Mouse (Mus musculus) thymus, postnatal 0 days (tissue): ENCODE measurements around the gene Arid3a. TPM values are rescaled to one million over a fixed set of nuclear protein-coding genes. Genes with fewer than 3 reads are reported as not detected.
A peak's percentile ranks its signal among the peaks of the same experiment; 100 is the strongest.
"Not testable (repeated sequence)": the region's sequence is repeated elsewhere in the genome, so short reads cannot be mapped to it uniquely, and the experiment has no call there.

ENCODE experiments used
- DNase-seq: peaks from one replicate; pipeline ENCODE4 v3.0.0-alpha.2; 2015; ENCODE audit warnings: low spot score
- polyA plus RNA-seq: library from polyadenylated mRNA; unstranded; fragments of >200 nt; fragmentation: Nextera tagmentation; extraction: Ambion mirVana; gene quantifications from 2 replicates; pipeline ENCODE4 v1.2.1, GENCODE M21; 2015

The Arid3a gene
- 3.7 TPM in 2 replicates for polyA plus RNA-seq

DNA sequence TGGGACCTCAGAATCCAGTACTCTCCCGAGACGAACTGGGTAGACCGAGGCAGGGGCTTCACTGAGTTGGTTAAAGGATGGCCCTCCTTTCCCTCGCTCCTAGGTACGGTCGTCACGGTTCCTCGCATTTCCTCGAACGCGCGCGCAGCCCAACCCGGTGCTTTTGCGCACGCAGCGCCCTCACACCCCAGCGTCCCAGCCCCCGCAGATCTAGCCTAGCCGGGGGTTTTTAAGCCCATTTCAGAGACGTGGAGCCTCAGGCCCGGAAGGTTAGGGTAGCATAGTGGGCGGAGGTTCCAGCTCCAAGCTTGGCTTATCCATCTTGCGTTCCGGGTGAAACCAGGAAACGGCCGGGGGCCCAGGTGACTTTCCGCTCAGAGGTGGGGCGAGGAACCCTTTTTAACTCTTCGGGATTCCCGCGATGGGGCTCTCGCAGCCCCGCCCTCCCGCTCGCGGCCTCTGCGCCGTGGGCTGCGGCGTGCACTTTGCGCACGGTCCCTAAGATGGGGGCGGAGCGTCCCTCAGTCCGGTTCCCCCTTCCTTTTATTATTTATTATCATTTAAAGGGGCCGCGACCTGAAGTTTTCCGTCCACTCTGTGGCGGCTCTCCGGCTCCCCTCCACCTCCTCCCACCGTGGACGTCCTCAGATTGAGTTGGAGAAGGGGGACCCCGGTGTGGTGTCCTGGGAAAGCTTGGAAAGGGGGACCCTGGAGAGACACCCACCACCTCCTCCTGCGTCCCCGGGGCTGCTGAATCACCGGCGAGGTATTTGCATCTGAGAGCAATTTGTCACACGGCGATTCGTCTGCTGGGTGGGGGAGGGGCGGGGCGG, at the start of gene Arid3a:
Arid3a (plus strand) TSS at position 553 of the 833 bp plus-strand sequence.
- peak; percentile 94 for DNase-seq

DNA sequence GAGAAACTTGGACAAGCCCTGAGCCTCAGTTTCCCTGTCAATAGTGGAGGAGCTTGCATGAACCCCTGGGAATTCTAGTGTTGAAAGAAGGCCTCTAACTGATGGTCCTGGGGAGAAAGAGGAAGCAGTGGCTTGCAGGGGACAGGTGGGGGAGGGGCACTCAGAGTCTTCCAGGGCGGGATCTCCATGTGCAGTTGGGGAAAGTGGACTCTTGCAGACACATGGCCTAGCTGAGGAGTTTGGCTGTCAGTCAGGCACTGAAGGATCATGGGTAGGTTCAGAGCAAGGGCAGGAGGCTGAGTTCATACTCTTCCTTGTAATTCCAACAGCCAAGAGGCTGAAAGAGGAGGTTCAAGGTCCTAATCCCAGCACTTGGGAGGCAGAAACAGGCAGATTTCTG, 49.7 kb upstream of the Arid3a start:
- DNase-seq, result no peak

DNA sequence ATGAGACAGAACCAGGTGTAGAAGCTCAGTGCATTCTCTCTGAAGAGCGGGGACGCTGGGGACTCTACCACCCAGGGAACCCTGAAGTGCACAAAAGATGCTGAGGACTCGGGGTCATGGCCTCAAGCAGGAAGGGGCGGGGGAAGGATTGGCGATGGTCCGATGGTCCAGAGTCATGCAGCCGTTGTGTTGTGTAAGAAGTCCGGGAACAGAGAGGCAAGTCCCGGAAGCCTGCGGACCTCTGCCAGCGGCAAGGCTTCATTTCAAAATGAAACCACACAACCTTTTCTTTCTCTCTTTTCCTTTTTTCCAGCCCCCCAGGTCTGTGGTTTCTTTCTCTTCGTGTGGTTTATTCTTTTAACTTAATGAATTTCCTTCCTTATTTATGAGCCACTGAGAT, 49.1 kb upstream of the Arid3a start:
- no peak for DNase-seq

DNA sequence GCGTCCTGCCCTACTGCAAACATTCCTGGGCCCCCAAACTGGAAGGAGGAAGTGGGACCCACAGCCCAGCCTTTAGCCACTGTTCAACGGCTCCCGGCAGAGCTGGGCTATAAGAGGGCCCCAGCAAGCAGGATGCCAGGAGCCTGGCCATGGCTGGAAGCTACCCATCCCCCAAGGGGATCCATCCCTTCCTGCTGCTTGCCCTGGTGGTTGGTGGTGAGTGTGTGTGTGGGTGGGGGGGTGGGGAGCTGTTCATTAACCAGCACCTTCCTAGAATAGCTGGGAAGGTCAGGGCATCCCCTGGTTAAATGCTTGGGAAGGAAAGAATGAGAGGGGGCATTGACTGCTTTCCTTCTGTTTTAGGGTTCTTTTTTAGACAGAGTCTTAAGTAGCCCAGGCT, 47.3 kb upstream of the Arid3a start:
- no peak for DNase-seq

DNA sequence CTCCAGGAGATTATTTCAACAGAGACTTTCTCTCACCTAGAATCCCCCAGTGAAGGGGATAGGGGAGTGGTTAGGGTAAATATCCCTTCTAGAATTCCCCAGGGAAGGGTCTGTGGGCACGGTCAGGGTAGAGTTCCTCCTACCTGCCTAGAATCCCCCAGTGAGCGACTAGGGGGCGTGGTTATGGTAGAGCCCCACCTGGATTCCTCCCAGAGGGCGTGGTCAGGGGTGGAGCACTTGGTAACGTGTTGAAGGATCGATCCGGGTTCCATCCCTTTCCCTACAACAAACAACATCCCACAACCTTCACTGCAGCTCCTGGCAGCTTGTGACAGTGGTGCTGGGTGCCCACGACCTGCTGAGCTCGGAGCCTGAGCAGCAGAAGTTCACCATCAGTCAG, 46.1 kb upstream of the Arid3a start:
- DNase-seq, result no peak

GRCm38 (mm10) chr10:79881981-79882380, 44.9 kb upstream of the Arid3a start:
- DNase-seq, result no peak

DNA sequence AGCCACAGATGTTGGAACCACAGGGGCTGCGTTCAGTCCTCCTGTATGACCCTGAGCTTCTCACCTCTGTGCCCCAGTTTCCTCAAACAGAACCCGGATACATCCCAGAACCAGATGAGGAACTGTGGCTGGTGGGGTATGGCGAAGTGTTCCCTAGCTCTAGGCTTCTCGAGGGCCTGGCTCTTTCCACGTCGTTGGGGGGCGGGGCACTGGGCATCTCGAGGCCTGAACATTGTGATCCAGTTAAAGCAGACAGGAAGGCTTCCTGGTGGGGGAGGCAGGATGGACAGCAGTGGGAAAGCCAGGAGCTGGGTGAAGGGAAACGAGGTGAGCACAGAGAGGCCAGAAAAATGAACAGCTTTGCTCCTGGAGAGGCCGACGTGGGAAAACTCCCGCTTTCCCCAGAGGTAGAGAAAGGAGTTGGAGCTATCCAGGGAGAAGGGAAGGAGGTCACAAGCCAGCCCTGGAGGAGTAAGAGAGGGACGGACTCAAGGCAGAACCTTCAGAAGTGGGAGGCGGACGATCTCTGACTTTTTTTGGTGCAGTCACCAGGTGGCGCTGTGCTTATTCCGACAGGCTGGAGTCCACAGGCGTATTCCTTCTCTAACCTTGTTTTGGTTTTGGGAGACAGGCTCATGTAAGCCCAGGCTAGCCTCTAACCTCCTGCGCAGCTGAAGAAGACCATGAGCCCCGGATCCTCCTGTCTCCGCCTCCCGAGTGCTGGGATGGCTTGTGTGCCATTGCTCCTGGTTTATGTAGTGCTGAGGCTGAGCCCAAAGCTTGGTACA, 43.4 kb upstream of the Arid3a start:
- peak; percentile 78 for DNase-seq

DNA sequence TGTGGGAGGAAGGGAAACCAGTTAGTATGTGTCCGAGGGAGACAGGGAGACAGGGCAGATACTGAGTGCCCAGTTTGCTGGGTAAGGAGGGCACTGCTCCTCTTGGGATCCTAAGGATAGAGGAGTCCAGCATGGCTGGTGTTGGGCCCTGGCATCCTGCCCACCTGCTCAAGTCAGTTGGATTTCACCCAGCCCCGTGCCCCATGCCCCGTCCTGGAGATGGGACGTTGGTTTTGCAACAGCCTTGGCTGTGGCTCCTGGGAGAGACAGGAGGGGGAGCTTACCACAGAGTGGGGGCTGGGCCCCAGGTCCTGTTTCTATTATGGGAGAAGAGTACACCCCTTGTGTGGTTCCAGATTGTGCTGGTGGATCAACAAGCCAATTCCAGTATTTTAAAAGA, 42.4 kb upstream of the Arid3a start:
- no peak for DNase-seq

DNA sequence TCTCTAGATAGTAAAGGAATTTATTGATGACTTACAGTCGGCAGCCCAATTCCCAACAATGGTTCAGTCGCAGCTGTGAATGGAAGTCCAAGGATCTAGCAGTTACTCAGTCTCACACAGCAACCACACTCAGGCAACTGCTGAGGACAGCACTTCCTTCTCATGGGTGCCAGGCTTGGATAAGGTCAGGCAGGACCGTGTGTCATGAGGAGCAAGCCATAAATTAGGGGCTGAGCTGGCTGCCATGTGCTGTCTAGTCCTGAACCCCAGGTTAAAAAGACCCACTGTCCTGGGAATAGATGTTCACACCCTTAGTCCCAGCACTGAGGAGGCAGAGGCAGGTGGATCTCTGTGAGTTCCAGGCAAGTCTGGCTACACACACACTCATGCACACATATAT, 41.9 kb upstream of the Arid3a start:
- not testable (repeated sequence) for DNase-seq

DNA sequence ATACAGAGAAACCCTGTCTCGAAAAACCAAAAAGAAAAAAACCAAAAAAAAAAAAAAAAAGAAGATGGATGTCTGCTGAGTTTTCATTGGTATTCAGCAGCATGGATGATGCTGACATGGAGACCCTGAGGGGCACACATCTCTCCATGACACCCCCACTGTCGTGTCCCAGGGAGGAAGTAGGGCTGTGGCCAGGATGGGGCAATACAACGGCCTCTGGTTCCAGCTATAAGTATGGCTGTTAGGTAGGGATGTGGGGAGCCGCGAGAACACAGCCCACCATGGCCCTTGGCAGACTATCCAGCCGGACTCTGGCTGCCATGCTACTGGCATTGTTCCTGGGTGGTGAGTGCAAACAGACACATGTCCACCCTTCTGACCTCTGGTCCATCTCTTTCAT, 40.8 kb upstream of the Arid3a start, which contains the start of gene Elane:
Elane (plus strand) TSS at position 194 of the 400 bp plus-strand sequence.
- no peak for DNase-seq

DNA sequence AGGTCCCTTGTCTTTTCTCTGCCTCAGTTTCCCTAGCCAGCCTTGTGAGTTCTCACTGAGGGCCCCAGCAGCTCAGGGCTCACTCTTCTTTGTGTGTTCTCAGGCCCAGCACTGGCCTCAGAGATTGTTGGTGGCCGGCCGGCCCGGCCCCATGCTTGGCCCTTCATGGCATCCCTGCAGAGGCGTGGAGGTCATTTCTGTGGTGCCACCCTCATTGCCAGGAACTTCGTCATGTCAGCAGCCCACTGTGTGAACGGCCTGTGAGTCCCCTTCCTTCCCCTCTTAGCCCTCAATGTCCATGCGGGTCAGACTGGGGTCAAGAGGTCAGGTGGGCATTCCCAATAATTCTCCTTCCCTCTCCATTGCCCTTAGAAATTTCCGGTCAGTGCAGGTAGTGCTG, 40.2 kb upstream of the Arid3a start:
- DNase-seq, result no peak

DNA sequence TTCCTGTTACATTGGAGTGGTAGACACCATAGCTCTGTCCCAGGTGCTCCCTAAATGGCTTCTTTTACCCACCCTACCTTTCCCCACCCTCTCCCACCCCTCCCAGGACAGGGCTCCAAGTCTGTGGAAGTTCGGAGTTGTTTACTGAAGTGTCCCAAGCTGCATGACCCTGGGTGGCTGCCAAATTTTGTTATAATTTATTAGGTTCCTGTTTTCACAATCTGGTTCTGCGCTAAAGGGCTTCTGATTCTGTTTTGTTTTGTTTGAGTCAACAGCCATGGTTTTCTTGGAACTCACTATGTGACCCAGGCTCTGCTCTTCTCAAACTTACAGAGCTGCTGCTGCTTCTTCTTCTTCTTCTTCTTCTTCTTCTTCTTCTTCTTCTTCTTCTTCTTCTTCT, 37.5 kb upstream of the Arid3a start:
- DNase-seq, result no peak

DNA sequence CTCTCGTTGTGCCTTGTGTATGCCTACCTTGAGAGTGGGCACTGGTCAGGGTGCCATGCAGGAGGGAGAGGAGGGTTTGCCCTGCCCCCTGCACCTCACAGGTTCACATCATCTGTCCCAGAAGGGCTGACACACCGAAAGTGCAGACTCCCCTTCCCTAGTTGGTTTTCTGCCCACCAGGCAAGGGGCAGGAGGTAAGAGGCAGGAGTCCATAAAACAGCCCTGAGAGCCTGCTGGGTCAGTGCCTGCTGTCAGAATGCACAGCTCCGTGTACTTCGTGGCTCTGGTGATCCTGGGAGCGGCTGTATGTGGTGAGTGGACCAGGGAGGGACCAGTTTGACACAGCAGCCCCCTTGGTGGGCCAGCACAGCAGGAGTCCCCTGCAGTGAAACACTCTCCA, 36.2 kb upstream of the Arid3a start, which contains the start of gene Cfd:
Cfd (plus strand) TSS at position 184 of the 400 bp plus-strand sequence.
- no peak for DNase-seq

DNA sequence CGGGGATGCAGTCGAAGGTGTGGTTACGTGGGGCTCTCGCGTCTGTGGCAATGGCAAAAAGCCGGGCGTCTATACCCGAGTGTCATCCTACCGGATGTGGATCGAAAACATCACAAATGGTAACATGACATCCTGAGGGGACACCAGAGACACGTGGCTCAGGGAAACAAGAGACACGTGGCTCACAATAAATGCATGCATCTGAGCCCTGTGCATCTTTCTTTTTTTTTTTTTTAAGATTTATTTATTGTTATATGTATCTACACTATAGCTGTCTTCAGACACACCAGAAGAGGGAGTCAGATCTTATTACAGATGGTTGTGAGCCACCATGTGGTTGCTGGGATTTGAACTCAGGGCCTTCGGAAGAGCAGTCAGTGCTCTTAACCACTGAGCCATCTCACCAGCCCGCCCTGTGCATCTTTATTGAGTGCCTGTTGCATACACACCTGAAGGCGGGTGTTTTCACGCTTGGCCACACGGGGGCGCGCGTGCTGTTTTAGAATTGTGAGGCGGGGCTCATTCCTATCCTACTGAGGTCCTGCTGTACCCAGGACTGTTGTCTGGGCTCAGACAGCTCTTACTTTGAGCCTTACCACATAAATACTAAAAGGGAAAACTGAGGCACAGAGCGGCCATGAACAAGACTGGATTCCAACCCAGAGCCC, 34.3 kb upstream of the Arid3a start:
- peak; percentile 81 for DNase-seq

DNA sequence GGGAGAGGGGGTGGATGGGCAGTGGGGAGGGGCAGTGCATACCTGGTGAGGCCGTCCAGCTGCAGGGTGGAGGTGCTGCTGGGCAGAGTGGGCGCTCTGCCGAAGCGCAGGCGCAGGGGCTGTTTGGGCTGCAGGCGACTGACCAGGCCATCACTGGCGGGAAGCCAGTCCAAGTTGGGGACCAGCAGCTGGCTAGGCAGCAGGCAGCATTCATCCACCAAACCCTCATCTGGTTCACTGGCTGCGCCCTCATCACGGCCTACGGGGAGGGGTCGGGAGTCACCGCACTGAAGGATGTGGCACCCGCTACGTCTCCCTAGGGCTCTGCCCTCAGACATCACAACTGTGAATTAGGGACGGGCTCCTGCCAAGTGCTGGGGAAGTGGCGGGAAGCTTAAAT, 30.5 kb upstream of the Arid3a start:
- no peak for DNase-seq

DNA sequence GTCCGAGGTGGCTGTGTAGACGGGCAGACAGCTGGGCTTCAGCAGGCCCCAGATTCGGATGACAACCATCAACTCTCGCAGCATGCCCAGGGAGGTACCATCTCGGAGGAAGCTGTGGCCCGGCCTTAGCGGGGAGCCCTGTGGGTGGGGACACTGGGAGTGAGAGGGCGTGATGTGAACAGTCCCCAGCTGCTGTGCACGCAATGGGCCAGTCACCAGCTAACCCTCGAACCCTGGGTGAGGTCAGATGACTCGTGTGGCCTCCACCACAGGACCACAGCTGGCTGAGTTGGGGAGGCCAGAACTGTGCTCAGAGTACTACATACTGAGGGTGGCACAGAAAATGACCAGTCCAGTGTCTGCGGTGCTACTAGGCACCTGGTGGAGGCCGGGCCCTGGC, 30.0 kb upstream of the Arid3a start:
- DNase-seq, result no peak

DNA sequence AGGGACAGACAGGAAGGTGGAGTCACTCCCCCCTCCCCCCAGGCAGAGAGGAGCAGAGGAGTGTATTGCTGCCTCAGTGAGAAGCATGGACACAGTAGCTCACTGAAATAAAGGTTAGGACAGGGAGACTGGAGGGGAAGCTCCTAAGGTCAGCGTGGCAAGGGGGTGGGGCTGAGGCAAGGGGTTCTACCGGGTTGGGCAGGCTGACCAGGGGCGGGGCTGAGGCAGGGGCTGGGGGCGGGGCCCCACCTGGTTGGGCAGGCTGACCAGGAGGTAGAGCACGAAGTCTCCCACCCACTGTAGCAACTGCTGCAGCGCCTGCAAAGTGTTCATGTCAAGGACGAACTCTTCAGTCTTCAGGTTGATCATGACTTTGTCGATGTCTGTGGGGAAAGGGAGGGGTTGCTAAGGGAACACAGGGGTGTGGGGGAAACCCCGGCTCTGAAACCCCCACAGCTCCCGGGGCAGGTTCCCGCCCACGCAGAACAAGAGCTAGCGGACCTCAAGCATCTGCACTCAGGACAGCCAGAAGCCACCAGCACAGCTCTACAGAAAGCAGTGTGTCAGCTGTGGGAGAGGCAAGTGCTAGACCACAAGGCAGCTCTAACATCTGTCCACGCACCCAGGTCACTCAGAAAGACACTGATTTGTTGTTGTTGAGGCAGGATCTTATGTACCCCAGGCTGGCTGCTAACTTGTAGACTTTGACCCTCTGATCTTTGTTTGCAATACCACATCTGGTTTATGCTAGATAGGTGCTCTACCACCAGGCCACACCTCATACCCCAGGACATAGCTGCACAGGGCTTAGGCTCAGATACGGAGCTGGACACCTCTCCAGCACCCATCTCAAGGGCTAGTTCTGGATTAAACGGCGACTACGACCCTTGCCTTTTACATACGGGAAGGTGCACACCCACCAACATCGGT, 29.3 kb upstream of the Arid3a start:
- no peak for DNase-seq

- no peak for DNase-seq
These were observed 25.9 kb upstream of the Arid3a start for GRCm38 (mm10) chr10:79900951-79901410.

DNA sequence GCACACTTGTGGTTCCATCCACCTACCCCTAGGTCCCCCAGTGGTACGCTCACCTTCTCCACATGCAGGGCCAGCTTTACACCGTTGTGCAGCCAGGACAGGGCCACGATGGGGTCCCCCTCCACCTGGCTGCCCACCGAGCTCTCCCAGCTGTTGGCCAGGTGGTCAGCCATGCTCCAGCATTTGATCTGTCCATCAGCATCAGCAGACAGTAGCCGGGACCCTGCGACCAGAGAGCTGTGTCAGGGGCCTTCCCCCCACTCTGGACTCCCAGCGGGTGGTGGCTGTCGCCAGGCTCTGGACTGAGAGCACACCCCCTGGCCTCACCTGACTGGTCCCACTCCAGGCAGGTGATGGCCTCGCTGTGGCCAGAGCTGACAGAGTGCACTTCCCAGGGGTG, 20.1 kb upstream of the Arid3a start:
- DNase-seq, result no peak

GRCm38 (mm10) chr10:79907415-79907814, 19.4 kb upstream of the Arid3a start:
- no peak for DNase-seq
